Comparison of ENCODE assay signal across 8 mouse cellular contexts in the genomic region with DNA sequence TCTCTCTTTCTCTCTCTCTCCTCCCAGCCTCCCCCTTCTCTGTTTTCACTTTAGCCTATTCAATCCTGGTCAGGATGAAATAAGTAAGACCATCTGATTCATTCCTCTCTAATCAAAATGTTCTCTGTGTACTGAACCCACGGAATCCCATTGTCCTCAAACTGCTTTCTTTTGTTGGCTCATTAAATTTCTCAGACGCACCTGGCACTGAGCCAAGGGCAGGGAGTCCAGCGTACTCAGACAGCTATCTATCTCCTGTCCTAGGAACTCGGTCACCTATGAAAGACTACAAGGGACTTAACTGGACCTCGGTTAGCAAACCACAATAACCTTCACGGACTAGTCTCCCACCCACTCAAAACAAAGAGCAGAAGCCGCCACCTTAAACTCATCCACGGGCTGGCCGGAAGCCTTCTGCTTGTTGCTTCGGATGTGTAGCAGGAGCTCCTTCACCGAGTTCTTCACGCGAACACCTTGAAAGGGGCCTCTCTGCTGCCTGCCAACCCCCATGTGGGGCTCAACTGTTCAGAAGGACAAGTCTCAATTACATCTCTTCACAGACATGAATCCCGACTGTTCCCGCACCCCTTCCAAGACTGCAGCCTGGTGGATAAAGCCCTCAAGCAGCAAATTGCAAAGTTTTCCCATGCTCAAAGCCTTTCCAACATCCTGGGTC. TPM values are rescaled to one million over a fixed set of nuclear protein-coding genes. Genes with fewer than 3 reads are reported as not detected.
A peak's percentile ranks its signal among the peaks of the same experiment; 100 is the strongest.
DNase-seq lines count a peak whose midpoint lies in the region; ATAC-seq and TF ChIP-seq lines count a peak whose summit lies in the region.

No protein-coding gene starts in this region.

- peaks cover 14% of the 10 kb centered on the region for H3K4me1 ChIP-seq in thymus, adult 2 months (replicated peaks; ENCODE audit: control insufficient read depth, insufficient read depth, low read length)
- H3K4me1 ChIP-seq in bone marrow macrophage, adult 2 months (ENCODE audit: control insufficient read depth, insufficient read depth, low read length): peaks cover 13% of the 10 kb centered on the region
- H3K4me1 ChIP-seq in heart, embryonic 12.5 days (replicated peaks): peaks cover 22% of the 10 kb centered on the region
- peaks cover 5% of the 10 kb centered on the region; the same call in 1 of the 2 replicates for H3K4me1 ChIP-seq in kidney, postnatal 0 days (replicated peaks; ENCODE audit: insufficient read depth, low read length)
- peaks cover 30% of the 10 kb centered on the region for H3K4me1 ChIP-seq in neural tube, embryonic 13.5 days (replicated peaks)

- DNase-seq in thymus, adult 2 months: peak; percentile 26
- no peak for DNase-seq in thymus, postnatal 10 days (ENCODE audit: low spot score in 2 of 2)
- peak; percentile 63 for DNase-seq in kidney, postnatal 0 days (ENCODE audit: low spot score)
- DNase-seq in right cerebral cortex, adult 18-20 months: no peak
- DNase-seq in right cerebral cortex, postnatal 36 days (ENCODE audit: low spot score in 2 of 2): no peak

- H3K4me2 ChIP-seq in heart, embryonic 12.5 days: peak overlapping the region; percentile 66
- peak overlapping the region; percentile 78 for H3K4me2 ChIP-seq in kidney, postnatal 0 days (ENCODE audit: low read length)
- peak overlapping the region; percentile 93 for H3K4me2 ChIP-seq in neural tube, embryonic 13.5 days

- peak overlapping the region; percentile 52 for H3K4me3 ChIP-seq in thymus, adult 2 months (ENCODE audit: control insufficient read depth, insufficient read depth, low read length)
- peak overlapping the region; percentile 15; the same call in 1 of the 2 replicates for H3K4me3 ChIP-seq in bone marrow macrophage, adult 2 months (ENCODE audit: insufficient read depth, low read length)
- peak overlapping the region; percentile 99 for H3K4me3 ChIP-seq in heart, embryonic 12.5 days
- H3K4me3 ChIP-seq in kidney, postnatal 0 days (replicated peaks; ENCODE audit: low read depth, low read length): peak overlapping the region; percentile 86
- H3K4me3 ChIP-seq in neural tube, embryonic 13.5 days: peak overlapping the region; percentile 84

- no peak for ATAC-seq in heart, embryonic 12.5 days (ENCODE audit: insufficient number of reproducible peaks, low FRiP score)
- no peak for ATAC-seq in kidney, postnatal 0 days (replicated peaks; ENCODE audit: low FRiP score, low read depth)
- no peak for ATAC-seq in neural tube, embryonic 13.5 days (ENCODE audit: low read depth)

- no peaks in the 10 kb centered on the region for H3K9me3 ChIP-seq in heart, embryonic 12.5 days (replicated peaks)
- no peaks in the 10 kb centered on the region for H3K9me3 ChIP-seq in kidney, postnatal 0 days (replicated peaks; ENCODE audit: low read length)
- H3K9me3 ChIP-seq in neural tube, embryonic 13.5 days: no peaks in the 10 kb centered on the region

- TF ChIP-seq CTCF in thymus, adult 2 months (IDR thresholded peaks at IDR 0.05; ENCODE audit: borderline replicate concordance, control insufficient read depth, extremely low read depth, insufficient read depth, low read length, poor library complexity): no peak
- no peak for TF ChIP-seq CTCF in bone marrow macrophage, adult 2 months (IDR thresholded peaks at IDR 0.05; ENCODE audit: low read depth, low read length)
- TF ChIP-seq CTCF in kidney, postnatal 0 days (IDR thresholded peaks at IDR 0.05; ENCODE audit: low read depth): no peak

- no peaks in the 10 kb centered on the region for H3K27me3 ChIP-seq in thymus, adult 2 months (ENCODE audit: control insufficient read depth, insufficient read depth, low read length)
- H3K27me3 ChIP-seq in heart, embryonic 12.5 days (replicated peaks): no peaks in the 10 kb centered on the region
- no peaks in the 10 kb centered on the region for H3K27me3 ChIP-seq in kidney, postnatal 0 days (ENCODE audit: insufficient read depth, low read length)
- H3K27me3 ChIP-seq in neural tube, embryonic 13.5 days: peaks cover 20% of the 10 kb centered on the region

- peak overlapping the region; percentile 42 for H3K9ac ChIP-seq in heart, embryonic 12.5 days
- peak overlapping the region; percentile 85 for H3K9ac ChIP-seq in kidney, postnatal 0 days (ENCODE audit: low read depth, low read length)
- H3K9ac ChIP-seq in neural tube, embryonic 13.5 days: no peak overlapping the region

- H3K36me3 ChIP-seq in thymus, adult 2 months (ENCODE audit: control insufficient read depth, insufficient read depth, low read length): peaks cover 44% of the 10 kb centered on the region
- H3K36me3 ChIP-seq in heart, embryonic 12.5 days: peaks cover 41% of the 10 kb centered on the region
- H3K36me3 ChIP-seq in kidney, postnatal 0 days (ENCODE audit: insufficient read depth, low read length): peaks cover 33% of the 10 kb centered on the region
- peaks cover 34% of the 10 kb centered on the region for H3K36me3 ChIP-seq in neural tube, embryonic 13.5 days

- 43% methylated on average over 15 of the region's 15 CpGs for WGBS in thymus, adult 2 months
- 57% methylated on average over 15 of the region's 15 CpGs for WGBS in heart, embryonic 12.5 days
- WGBS in kidney, postnatal 0 days: 26% methylated on average over 15 of the region's 15 CpGs
- WGBS in neural tube, embryonic 13.5 days: 54% methylated on average over 15 of the region's 15 CpGs

- TF ChIP-seq POLR2A in thymus, adult 2 months (IDR thresholded peaks at IDR 0.05; ENCODE audit: control insufficient read depth, extremely low read depth, insufficient read depth, low read length, poor library complexity): no peak
- no peak for TF ChIP-seq POLR2A in bone marrow macrophage, adult 2 months (IDR thresholded peaks at IDR 0.05; ENCODE audit: borderline replicate concordance, low read depth, low read length)

- peak overlapping the region; percentile 90 for H3K27ac ChIP-seq in thymus, adult 2 months (ENCODE audit: control insufficient read depth, insufficient read depth, low read length)
- no peak overlapping the region for H3K27ac ChIP-seq in bone marrow macrophage, adult 2 months (ENCODE audit: insufficient read depth, low read depth, low read length)
- H3K27ac ChIP-seq in heart, embryonic 12.5 days (ENCODE audit: poor library complexity, severe bottlenecking): no peak overlapping the region
- H3K27ac ChIP-seq in kidney, postnatal 0 days: peak overlapping the region; percentile 43; the same call in 1 of the 2 replicates
- H3K27ac ChIP-seq in neural tube, embryonic 13.5 days (replicated peaks): no peak overlapping the region

RNA-seq across cellular contexts. Expression of a gene that starts 19.4 kb away (rescaled TPM):
- polyA plus RNA-seq in thymus, adult 2 months (2012; rRNA removed): 21.1 and 21.3 TPM in 2 replicates
- polyA plus RNA-seq in bone marrow macrophage, adult 2 months (2012; ENCODE audit: insufficient read depth, insufficient read length, missing spikeins): 60.3 and 61.0 TPM in 2 replicates
- 3.1 and 3.3 TPM in 2 replicates for polyA plus RNA-seq in heart, embryonic 12.5 days (2016; fragmentation: Nextera tagmentation; extraction: Ambion mirVana)
- polyA plus RNA-seq in kidney, postnatal 0 days (2015; fragmentation: Nextera tagmentation; extraction: Ambion mirVana): 4.9 and 5.8 TPM in 2 replicates
- 1.7 and 2.2 TPM in 2 replicates for polyA plus RNA-seq in neural tube, embryonic 13.5 days (2015; fragmentation: Nextera tagmentation; extraction: Ambion mirVana)

Comparison
In these comparisons a context has a peak if more than half of its experiments do, and no peak if none do; other contexts are left out.
1. DNase-seq: peak in thymus, adult 2 months (single experiment) and kidney, postnatal 0 days (single experiment); none in thymus, postnatal 10 days (0 of 2), right cerebral cortex, adult 18-20 months (single experiment) and right cerebral cortex, postnatal 36 days (0 of 2).
2. H3K27ac ChIP-seq: peak in thymus, adult 2 months (single experiment) and kidney, postnatal 0 days (single experiment); none in bone marrow macrophage, adult 2 months (single experiment), heart, embryonic 12.5 days (single experiment) and neural tube, embryonic 13.5 days (single experiment).
3. H3K4me3 ChIP-seq: peak in every context shown above with its lines; median percentile 99 in heart, embryonic 12.5 days; 86 in kidney, postnatal 0 days; 84 in neural tube, embryonic 13.5 days; 52 in thymus, adult 2 months; 15 in bone marrow macrophage, adult 2 months.
4. Peak in every context shown above with its lines, with median percentiles within 50 percentile points of each other: H3K4me2 ChIP-seq.